Mouse (Mus musculus) liver, embryonic 14.5 days (tissue): ENCODE measurements at regions not wholly inside any gene's neighbourhood (a gene's known extent, or its start where the extent isn't known, plus 50 kb on each side); places are given as distances from the start of the nearest gene placed in this dataset.

Experiments used
- ATAC-seq: fragments of 200-750 bp; cut with Nextera tagmentation; 2 replicates; pipeline ENCODE4 v1.8.0; 2017; ENCODE audit warnings: moderate number of reproducible peaks, mild to moderate bottlenecking, moderate library complexity; ENCODE audit not compliant: insufficient read depth
- DNase-seq, 3 experiments: peaks; one replicate each; pipeline ENCODE4 v3.0.0-alpha.2; 2012 to 2013; ENCODE audit warnings: low read depth in 3 of 3, low spot score in 3 of 3
- H3K27ac ChIP-seq: fragments of 300-500 bp; sonication (generic); 2 replicates; pipeline ENCODE4 v1.5.1; 2014; ENCODE audit warnings: moderate library complexity, mild to moderate bottlenecking, control low read depth, inconsistent platforms
- H3K27me3 ChIP-seq: fragments of 300-500 bp; sonication (generic); 2 replicates; pipeline ENCODE4 v1.6.1; 2014; ENCODE audit warnings: mild to moderate bottlenecking, low read length, moderate library complexity; ENCODE audit not compliant: control insufficient read depth, insufficient read depth
- H3K36me3 ChIP-seq: fragments of 300-500 bp; sonication (generic); replicated peaks from 2 replicates; pipeline ENCODE4 v1.6.1; 2014; ENCODE audit warnings: low read depth; ENCODE audit not compliant: control insufficient read depth, insufficient read depth
- H3K4me1 ChIP-seq, 2 experiments: fragments of 200-500 bp in 1 of 2; fragments of 300-500 bp in 1 of 2; sonication (generic) in 1 of 2; replicated peaks; 2 replicates each; pipeline ENCODE4 v1.6.1; 2012 to 2014; ENCODE audit warnings: antibody characterized with exemption in 1 of 2, inconsistent platforms in 1 of 2, low read length in 1 of 2; ENCODE audit not compliant: control insufficient read depth in 2 of 2, insufficient read depth in 2 of 2
- H3K4me2 ChIP-seq: fragments of 300-500 bp; sonication (generic); 2 replicates; pipeline ENCODE4 v1.6.1; 2014; ENCODE audit warnings: low read depth, mild to moderate bottlenecking, control low read depth, moderate library complexity
- H3K4me3 ChIP-seq, 2 experiments: fragments of 200-500 bp in 1 of 2; fragments of 300-500 bp in 1 of 2; sonication (generic) in 1 of 2; 2 replicates each; pipeline ENCODE4 v1.5.1; 2012 to 2014; ENCODE audit warnings: low read depth in 2 of 2, low read length in 2 of 2, mild to moderate bottlenecking in 2 of 2, control low read depth in 1 of 2, inconsistent platforms in 1 of 2, moderate library complexity in 1 of 2; ENCODE audit not compliant: insufficient read depth in 1 of 2
- H3K9ac ChIP-seq: fragments of 300-500 bp; sonication (generic); replicated peaks from 2 replicates; pipeline ENCODE4 v1.6.1; 2014; ENCODE audit warnings: mild to moderate bottlenecking, control low read depth, moderate library complexity
- H3K9me3 ChIP-seq: fragments of 300-500 bp; sonication (generic); 2 replicates; pipeline ENCODE4 v1.6.1; 2016; ENCODE audit warnings: low read length, mixed read lengths; ENCODE audit not compliant: control insufficient read depth
- CTCF ChIP-seq: IDR thresholded peaks from 2 replicates; pipeline ENCODE4 v1.5.1; 2016; ENCODE audit warnings: antibody characterized with exemption, low read depth, control low read depth
- EP300 ChIP-seq: IDR thresholded peaks from 2 replicates; pipeline ENCODE4 v1.6.1; 2016; ENCODE audit warnings: antibody characterized with exemption, low read depth
- WGBS: fragments of 180-500 bp; shearing (Covaris S2); extraction: QIAGEN DNeasy Blood & Tissue Kit; methylation state at CpG from one replicate; pipeline ENCODE4 v1.1.7; 2014; ENCODE audit not compliant: insufficient replicate concordance; 5-methylcytosine and 5-hydroxymethylcytosine counted together

DNA sequence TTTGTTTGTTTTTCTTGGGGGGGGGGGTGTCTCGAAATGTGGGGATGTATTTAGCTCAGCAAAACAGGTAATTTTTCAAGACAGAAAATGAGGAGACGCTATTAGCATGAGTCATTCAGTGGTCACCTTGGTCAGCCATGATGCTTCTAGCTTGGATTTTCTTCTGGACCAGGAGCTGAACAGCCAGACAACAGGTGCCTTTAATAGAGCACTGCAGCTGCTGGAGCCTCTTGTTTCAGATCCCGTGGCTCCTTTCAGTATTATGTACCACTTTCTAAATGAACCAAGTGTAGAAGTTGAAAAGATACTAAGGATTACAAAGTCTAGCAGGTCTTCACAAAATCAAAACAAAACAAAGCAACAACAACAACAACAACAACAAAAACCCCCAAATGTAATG, 496.4 kb upstream of the Syt1 start:
- ATAC-seq (no peak), DNase-seq (no peak)
- H3K9me3 ChIP-seq, result no peaks in the 10 kb centered on the region
- no peaks in the 10 kb centered on the region for H3K27me3 ChIP-seq
- H3K4me2 ChIP-seq, result no peak overlapping the region
- H3K4me1 ChIP-seq, result no peaks in the 10 kb centered on the region
- TF ChIP-seq CTCF (no peak), EP300 (no peak)
- no peak overlapping the region for H3K4me3 ChIP-seq
- H3K27ac ChIP-seq, result no peak overlapping the region
- WGBS, result 44% methylated on average over 3 of the region's 3 CpGs
- H3K9ac ChIP-seq, result no peak overlapping the region
- no peaks in the 10 kb centered on the region for H3K36me3 ChIP-seq

DNA sequence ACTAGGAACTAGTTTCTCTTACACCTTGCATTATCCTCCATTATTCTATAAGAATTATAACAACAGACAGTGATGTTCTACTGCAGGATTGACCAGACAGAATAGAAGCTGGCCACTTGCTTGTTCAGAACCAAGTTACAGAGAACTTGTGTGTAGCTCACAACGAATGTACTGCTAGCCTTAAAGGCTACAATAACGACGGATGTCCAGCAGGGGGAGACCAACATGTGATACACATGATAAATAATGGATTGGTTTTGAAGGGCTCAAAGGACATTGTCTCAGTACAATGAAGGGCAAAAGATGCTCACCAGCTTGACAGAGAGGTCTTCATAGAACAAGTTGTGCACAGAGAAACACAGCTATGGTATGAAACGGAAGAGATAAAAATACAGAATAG, 493.9 kb upstream of the Syt1 start:
- H3K27ac ChIP-seq, result no peak overlapping the region
- no peaks in the 10 kb centered on the region for H3K4me1 ChIP-seq
- TF ChIP-seq CTCF, result no peak
- TF ChIP-seq EP300, result no peak
- no peak overlapping the region for H3K9ac ChIP-seq
- DNase-seq (no peak), ATAC-seq (no peak)
- no peak overlapping the region for H3K4me3 ChIP-seq
- WGBS, result 39% methylated on average over 4 of the region's 4 CpGs
- no peak overlapping the region for H3K4me2 ChIP-seq
- H3K27me3 ChIP-seq, result no peaks in the 10 kb centered on the region
- H3K36me3 ChIP-seq, result no peaks in the 10 kb centered on the region
- H3K9me3 ChIP-seq, result no peaks in the 10 kb centered on the region

DNA sequence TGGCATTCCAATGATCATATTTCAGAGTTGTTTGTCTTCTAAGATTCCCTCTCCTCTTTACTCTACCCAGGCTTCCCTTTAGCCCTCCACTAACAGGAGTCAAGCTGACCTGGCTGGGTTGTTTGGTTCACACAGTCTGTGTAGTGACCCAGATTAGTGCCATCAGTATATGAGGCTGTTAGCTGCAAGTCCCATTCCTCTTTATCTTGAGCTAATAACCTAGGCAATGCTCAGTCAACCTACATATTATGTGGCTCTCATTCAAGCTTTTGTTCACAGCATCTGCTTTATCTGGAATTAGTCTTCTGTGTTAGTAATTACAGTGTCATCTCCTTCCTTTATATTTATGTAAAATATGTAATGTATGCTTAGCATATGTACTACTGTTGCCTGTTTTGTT, 490.1 kb upstream of the Syt1 start:
- no peak overlapping the region for H3K9ac ChIP-seq
- no peak overlapping the region for H3K4me2 ChIP-seq
- no peaks in the 10 kb centered on the region for H3K9me3 ChIP-seq
- no peaks in the 10 kb centered on the region for H3K4me1 ChIP-seq
- H3K27ac ChIP-seq, result no peak overlapping the region
- DNase-seq, result no peak
- no peak overlapping the region for H3K4me3 ChIP-seq
- H3K27me3 ChIP-seq, result no peaks in the 10 kb centered on the region
- no peak for TF ChIP-seq CTCF
- TF ChIP-seq EP300, result no peak
- ATAC-seq, result no peak
- H3K36me3 ChIP-seq, result no peaks in the 10 kb centered on the region

DNA sequence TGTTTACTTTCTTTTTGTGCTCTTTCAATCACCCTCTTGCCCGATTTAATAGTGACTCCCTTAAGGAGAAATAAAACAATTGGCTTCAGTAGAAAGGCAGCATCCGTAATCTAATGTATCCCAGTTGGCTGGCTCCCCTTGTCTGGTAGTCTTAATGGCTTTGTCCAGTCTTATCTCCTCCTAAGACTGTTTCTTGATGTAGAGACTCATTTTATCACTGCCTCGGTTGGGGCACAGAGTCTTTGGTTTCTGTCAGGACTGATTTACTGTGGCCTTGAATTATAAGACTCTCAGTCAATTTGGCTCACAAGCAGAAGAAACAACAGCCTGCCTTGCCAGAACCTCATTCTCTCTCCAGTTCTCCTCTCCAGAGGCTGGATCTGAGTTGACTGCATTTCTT, 487.5 kb upstream of the Syt1 start:
- TF ChIP-seq CTCF (no peak), EP300 (no peak)
- H3K27me3 ChIP-seq, result no peaks in the 10 kb centered on the region
- no peak overlapping the region for H3K27ac ChIP-seq
- ATAC-seq, result no peak
- no peak for DNase-seq
- 47% methylated on average over 3 of the region's 3 CpGs for WGBS
- H3K4me3 ChIP-seq, result no peak overlapping the region
- no peaks in the 10 kb centered on the region for H3K4me1 ChIP-seq
- H3K9ac ChIP-seq, result no peak overlapping the region
- H3K4me2 ChIP-seq, result no peak overlapping the region
- H3K36me3 ChIP-seq, result no peaks in the 10 kb centered on the region
- H3K9me3 ChIP-seq, result no peaks in the 10 kb centered on the region

DNA sequence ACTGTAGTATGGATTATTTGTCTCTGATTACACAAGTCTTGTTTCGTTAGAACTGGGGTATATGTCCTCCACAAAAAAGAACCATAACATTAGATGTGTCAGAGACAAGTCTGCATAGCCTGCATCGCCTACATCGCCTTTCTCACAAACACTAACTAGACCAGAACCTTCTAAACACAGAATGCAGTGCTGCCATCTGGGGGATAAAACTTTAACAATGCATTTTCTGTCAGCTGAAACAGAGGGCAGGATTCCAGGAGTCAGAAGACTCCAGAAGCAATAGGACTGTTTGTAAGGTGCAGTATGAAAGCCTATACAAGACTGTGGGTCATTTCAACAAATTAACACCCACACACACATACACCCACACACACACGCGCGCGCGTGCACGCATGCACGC, 485.4 kb upstream of the Syt1 start:
- no peaks in the 10 kb centered on the region for H3K27me3 ChIP-seq
- H3K36me3 ChIP-seq, result no peaks in the 10 kb centered on the region
- no peak for ATAC-seq
- H3K4me3 ChIP-seq, result no peak overlapping the region
- no peak overlapping the region for H3K4me2 ChIP-seq
- WGBS, result 69% methylated on average over 10 of the region's 10 CpGs
- H3K4me1 ChIP-seq, result no peaks in the 10 kb centered on the region
- H3K9ac ChIP-seq, result no peak overlapping the region
- H3K9me3 ChIP-seq, result no peaks in the 10 kb centered on the region
- no peak overlapping the region for H3K27ac ChIP-seq
- TF ChIP-seq EP300, result no peak
- TF ChIP-seq CTCF, result no peak
- no peak for DNase-seq

DNA sequence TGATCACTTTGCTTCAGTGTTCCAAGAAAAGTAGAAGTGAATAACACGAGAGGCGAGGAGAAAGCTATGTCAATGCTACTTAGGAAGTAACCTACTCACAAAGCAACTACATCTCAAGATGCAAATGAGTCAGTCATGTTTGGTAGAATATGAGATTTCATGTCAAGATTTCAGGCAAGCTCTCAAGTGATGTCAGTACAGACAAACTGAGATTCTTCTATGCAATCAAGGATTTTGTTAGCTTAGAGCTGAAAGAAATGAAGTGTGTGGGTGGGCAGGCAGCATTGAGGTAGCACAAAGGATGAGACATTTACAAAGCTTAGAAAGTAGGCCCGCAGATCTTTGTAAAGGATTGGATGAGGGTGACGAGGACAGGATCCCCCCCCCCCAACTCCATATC, 480.0 kb upstream of the Syt1 start:
- Histone ChIP-seq H3K36me3 (no peaks in the 10 kb centered on the region), H3K27me3 (no peaks in the 10 kb centered on the region), H3K4me3 (no peak overlapping the region), H3K4me2 (no peak overlapping the region), H3K9me3 (no peaks in the 10 kb centered on the region), H3K4me1 (no peaks in the 10 kb centered on the region), H3K9ac (no peak overlapping the region), H3K27ac (no peak overlapping the region)
- WGBS, result 52% methylated on average over 4 of the region's 4 CpGs
- TF ChIP-seq CTCF, result no peak
- no peak for TF ChIP-seq EP300
- DNase-seq, result no peak
- ATAC-seq, result no peak
